Mouse (Mus musculus) fat pad, adult 2 months (tissue): ENCODE results near the gene Sesn1.
A peak's percentile ranks its signal among the peaks of the same experiment; 100 is the strongest.
"Not testable (repeated sequence)": the region's sequence is repeated elsewhere in the genome, so short reads cannot be mapped to it uniquely, and the experiment has no call there.

Experiments used
- DNase-seq: peaks from one replicate; pipeline ENCODE4 v3.0.0-alpha.2; 2011; ENCODE audit warnings: low read depth, low spot score; ENCODE audit errors: extremely low read depth

Gene Sesn1

DNA sequence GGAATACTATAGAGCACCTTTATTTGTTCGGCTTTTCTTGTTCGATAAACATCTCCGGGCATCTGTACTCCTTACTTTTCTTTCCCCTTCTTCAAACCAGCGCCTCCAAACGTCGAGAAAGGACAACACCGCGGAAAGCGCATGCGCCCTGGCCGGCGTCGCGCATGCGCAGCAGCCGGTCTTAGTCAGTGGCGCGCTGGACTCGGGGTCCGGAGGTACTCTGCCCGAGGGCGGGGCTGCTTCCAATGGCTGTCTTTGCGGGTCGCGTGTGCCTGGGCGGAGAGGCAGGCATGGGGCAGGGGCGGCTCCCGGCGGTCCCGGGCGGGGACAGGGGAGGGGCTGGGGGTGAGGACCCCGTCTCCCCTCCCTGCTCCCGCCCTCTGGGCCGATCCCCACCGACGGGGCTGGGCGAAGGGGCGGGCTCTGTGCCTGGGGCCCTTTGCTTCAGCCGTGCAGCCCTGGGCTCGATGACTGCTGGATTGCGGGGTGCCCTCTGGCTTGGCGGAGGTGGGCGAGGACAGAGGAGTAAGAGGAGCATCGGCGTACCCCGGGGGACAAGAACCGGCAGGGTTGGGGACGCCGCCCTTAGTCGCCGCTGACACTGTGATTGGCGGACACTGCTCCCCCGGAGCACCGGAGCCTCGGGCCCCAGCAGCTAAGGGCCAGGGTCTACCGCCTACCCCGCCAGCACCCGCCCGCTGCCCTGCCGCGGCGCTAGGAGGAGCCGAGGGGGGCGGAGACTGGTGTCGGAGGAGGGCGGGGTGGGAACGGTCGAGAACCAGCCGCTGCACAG, at the start of gene Sesn1, which contains the start of gene Cep57l1:
TSS of gene Sesn1 (plus strand) at position 165 of the 793 bp plus-strand sequence.
TSS of gene Cep57l1 (minus strand) at position 101 of the 793 bp plus-strand sequence.
- no peak for DNase-seq

DNA sequence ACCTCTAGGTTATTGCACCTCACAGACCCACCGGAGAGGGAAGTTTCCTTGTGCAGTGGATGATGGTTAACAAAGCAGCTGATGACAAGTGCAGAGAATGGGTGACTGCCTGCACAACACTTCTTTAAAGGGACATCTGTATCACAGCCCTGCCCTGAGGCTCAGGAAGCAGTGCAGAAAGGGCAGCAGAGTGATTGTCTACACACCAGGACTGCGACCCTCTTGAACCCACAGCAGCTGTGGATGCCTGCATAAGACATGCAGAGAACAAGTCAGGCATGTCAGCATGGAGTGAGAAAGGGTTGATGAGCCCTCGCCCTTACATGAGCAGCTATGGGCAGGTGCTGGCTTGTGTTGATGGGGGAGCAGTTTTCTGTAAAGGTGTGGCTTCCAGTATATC, 48.9 kb upstream of the Sesn1 start:
- DNase-seq = no peak

DNA sequence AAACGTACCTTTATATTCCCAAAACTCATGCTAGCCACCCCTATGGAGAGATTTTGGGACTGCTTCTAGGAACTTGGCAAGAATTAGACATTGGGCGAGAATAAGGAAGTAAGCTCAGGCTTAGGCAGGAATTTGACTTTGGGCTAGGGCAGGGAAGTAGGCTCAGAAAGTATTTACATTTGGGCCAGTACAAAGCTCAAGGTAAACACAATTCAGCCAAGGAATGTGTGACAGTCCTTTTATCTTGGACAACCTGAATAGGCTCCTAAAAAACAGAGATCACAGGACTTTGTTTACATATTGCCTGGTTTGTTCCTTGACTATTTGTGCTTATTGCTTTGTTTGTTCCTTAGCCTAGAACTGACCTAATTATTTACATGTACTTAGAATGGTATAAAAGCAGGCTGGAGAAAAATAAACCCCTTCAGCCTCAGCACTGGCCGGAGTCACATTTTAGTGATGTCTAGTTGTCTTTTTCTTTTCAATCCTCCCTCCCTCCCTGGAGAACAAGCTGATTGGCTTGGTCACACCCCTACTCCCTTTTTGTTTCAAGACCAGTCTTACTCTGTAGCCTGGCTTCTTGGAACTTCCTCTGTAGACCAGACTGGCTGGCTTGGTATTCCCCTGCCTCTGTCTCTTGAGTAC, 45.9 kb upstream of the Sesn1 start:
- no peak for DNase-seq

DNA sequence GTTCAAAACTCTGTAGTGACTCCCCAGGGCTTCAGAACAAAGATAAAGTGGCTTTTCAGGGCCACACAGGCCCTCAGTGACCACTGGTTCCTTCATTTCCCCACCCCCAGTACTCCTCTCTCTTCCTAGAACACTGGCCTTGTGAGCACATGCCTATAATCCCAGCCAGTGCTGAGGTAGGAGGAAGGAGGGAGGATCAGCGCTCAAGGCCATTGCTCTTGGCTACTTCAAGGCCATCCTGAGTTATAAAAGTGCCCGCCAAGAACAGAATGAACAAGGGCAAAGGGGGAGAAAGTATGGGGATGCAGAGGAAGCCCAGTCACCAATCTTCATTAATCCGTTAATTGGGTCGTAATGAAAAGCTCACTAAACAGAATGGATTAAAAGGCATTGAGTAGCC, 44.1 kb upstream of the Sesn1 start:
- peak; percentile 11 for DNase-seq

- no peak for DNase-seq
Observed at GRCm38 (mm10) chr10:41766280-41766679, 43.5 kb upstream of the Sesn1 start.

DNA sequence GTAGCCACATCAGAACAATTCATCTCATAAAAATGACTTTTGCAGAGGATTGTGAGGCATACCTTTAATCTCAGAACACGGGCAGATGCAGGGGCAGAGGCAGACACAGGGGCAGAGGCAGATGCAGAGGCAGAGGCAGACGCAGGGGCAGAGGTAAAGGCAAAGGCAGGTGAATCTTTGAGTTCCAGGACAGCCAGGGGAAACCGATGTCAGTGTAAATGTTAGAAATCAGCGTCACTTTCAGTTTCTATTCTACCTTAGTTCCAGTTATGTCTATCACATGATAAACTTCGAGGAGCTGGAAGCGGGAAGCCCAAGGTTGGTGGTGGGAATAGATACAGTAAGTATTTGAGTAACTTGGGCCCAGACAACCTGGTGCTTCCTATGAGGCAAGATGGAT, 42.5 kb upstream of the Sesn1 start:
- no peak for DNase-seq

DNA sequence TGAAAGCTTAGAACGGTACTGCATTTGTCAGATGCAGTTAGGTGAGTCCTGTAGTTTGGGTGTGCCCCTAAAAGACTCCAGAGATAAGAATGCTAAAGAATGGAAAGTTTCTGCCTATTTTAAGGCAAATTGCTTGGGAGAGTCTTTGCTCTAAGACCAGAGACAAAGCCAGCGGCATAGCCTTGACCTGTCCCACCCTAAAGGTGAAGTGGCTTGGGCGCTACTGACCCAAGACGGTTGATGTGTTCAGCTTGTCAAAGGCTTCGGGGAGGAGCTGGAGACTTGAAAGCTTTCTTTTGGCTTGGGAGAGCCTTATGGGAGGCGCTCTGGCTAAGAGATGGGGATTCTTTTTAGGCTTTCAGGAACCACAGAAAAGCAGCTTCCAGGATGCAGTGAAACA, 17.4 kb upstream of the Sesn1 start:
- no peak for DNase-seq

GRCm38 (mm10) chr10:41797253-41797652, 12.5 kb upstream of the Sesn1 start:
- no peak for DNase-seq

DNA sequence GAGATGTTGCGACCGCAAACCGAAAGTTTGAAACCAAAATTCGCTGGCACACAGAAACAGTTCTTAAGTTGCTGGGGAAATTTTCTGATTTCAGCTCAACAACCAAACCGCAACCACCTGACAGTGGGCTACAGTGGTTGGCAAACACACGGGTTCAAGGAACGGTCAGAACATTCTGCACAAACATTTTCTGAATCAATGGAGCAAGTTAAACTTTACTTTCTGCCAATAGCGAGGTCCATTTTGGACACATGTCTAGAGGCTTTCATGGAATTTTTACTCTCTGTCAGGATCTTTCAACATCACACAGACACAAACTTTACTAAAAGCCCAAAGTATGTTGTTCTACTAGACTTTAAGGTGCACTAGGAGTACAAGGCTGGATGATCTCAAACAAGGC, 6.3 kb upstream of the Sesn1 start:
- DNase-seq = no peak

GRCm38 (mm10) chr10:41804711-41805110, 5.0 kb upstream of the Sesn1 start:
- DNase-seq = no peak

DNA sequence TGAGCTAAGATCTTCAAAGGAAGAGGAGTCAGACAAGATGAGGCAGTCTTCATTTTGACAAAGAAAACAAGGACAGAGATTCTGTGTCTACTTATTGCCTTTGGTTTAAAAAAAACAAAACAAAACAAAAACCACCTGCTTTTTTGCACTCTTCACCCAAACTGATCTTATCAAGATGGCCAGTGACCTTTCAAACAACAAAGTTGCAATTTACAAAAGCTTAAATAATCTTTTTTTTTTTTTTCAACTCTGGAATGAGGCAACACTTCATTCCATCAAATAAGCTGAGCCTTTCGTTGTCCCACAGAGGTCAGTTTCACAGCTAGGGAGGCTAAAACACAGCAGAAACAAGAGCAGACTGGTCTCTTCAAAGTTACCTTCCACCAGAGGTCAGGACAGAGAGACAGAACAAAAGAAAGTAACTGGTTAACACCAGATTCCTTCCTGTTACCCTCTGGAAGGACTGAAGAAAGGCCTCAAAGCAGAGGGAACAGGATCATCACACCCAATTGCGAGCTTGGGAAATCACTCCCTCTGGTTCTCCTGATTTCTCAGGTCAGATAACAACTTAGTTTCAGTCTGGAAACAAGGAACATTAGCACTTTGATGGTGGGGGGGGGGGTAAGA, 3.9 kb upstream of the Sesn1 start:
- DNase-seq = no peak

GRCm38 (mm10) chr10:41809080-41809770, 510 bp upstream of the Sesn1 start:
- no peak for DNase-seq

DNA sequence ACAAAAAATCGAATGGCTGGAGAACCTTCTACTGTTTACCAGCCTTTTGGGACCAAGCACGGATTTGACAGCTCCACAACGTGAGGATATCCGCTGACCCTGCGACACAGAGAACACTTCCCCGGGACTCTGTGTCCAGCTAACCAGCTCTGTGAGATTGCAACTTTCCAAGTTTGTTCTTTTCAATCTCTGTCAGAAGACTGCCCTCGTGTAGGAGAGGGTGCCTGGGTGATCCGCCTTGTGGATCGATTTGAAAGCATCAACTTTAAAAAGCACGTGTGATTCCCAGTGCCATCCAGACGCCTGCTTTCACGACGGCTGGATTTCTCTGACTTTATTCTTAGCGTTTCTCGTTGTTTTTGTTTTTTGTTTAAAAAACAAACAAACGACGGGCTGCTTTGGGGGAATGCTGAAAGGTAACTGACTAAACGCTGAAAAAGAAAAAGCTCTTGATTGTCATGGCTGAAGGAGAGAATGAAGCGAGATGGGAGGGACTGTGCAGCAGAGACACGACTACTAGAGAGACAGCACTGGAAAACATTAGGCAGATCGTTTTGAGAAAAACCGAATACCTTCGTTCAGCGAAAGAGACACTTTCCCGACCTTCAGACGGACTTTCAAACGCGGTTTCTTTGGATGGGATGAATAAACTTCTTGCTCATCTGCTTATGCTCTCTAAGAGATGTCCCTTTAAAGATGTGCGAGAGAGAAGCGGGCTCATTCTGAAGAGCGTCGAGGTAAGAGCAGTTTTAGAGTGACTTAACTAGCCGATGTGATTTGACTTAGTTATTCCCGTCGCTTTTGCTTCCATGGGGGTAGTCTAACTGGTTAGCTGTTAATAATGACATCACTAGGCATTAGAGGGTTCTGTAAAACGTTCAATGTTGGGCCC, 1.1 kb downstream of the Sesn1 start:
- DNase-seq = no peak

DNA sequence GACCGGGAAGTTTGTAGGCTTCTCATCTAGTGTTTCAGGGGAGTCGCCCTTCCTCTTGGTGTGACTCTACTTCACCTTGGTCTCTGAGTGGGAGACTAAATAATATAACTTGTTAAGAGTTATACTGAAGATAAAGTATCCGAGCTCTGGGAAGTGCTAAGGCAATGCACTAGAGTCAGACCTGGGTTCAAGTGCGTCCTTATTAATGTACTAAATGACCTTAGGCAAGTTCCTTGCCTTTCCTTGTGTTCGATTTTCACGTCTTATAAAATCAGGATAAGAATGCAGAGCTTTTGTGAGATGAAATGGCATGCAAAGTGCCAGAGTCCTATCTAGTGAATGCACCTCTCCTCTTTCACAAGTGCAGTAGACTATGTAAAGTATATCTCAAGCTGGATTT, 2.8 kb downstream of the Sesn1 start:
- no peak for DNase-seq

DNA sequence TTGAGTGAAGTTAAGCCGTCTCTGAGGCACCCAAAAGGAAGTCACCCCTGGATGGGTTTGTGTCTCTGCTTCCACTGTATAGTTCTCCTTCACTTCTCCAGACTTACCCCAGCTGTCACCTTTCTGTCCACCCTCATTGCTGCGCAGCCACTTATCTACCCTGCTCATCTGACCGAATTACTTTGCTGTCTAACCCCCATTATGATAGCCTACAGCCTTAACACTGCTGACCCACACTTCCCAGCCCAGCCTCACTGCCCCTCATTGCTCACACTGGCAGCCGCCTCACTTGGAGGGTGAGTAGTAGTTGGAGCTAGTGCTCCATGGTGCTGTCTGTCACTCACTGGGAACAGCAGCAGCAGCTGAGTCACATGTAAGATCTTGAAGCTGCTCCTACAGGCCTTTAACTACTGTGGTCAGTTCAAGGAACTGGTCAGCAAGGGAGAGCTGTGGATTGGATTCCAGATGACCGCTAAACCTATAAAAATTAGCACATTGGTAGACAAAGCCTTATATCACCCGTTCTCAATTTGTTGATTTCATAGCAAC, 4.6 kb downstream of the Sesn1 start:
- DNase-seq = no peak

DNA sequence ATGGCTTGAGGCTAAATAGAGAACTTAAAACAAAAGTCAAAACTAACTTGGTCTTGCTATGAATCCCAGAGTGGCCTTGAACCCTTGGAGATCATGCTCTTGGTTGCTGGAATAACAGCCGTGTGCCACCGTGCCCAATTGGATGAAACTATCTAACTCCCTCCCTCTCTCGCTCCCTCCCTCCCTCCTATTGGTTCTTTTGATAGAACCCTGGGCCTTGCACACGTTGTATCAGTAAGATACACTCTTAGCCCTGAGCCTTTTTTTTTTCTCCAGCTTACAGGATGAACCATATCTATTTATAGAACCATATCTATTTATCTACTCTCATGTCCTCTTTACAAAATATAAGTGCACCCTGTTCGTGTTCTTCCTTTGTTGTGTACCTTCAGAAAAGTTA, 6.8 kb downstream of the Sesn1 start:
- DNase-seq = no peak

GRCm38 (mm10) chr10:41818036-41818732, 8.4 kb downstream of the Sesn1 start:
- no peak for DNase-seq

GRCm38 (mm10) chr10:41818733-41819070, 9.0 kb downstream of the Sesn1 start:
- not testable (repeated sequence) for DNase-seq

- DNase-seq = no peak
Observed at GRCm38 (mm10) chr10:41819307-41819706, 9.6 kb downstream of the Sesn1 start.

DNA sequence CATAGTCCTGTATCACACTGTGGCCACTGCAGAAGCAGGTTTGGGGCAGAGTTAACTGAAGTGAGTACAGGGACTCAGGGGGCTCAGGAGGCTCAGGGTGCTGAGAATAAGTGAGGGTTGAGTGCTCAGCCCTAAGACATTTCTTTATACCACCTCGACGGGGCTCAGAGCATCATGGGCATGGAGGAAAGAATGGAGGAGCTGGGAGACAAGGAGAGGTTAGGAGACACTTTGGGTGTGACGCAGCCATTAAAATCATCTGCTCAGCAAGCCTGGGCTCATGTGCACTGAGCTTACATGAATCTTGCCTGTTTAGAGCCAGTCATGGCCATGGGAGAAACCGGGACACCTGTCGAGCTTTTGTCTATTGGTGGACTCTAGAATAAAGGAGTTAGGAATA, 10.7 kb downstream of the Sesn1 start:
- no peak for DNase-seq
